Comparison of ENCODE assay signal across 19 mouse cellular contexts in the genomic region with DNA sequence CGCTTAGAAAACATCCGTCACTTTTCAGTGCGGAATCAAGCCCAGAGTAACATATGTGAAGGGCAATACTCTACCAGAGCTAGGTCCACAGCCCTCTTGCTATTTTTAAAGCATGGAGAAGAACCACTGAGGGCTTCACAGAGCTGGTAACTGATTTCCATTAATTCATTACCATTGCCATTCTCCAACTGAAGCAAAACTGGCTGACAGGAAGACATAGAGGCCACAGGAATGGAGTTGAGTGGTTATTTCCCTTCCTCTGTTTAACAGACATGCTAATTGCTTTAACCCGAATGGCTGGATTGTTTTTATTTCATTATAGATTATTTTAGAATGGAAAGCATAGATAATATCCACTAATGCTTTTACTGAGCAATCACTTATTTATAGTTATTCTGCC.
"Had no signal": no experiment of that assay in that cellular context is flagged by ENCODE, and none has a peak within 500 bp of the region (broad histone marks: within the 10 kb centered on the region; RNA-seq: fewer than 3 reads in every experiment).

No protein-coding gene starts in this region.

- H3K9me3 ChIP-seq: heart, embryonic 10.5 days; heart, embryonic 12.5 days; heart, embryonic 13.5 days; heart, embryonic 15.5 days; hindbrain, embryonic 10.5 days; hindbrain, embryonic 13.5 days; hindbrain, embryonic 15.5 days; intestine, embryonic 15.5 days; kidney, embryonic 15.5 days had no signal

- H3K4me3 ChIP-seq: heart, embryonic 10.5 days; heart, embryonic 12.5 days; heart, embryonic 13.5 days; heart, embryonic 15.5 days; hindbrain, embryonic 10.5 days; hindbrain, embryonic 13.5 days; hindbrain, embryonic 15.5 days; intestine, embryonic 15.5 days; kidney, embryonic 15.5 days; layer of hippocampus, adult 2 months; left cerebral cortex, adult 2 months had no signal

- H3K9ac ChIP-seq: heart, embryonic 12.5 days; heart, embryonic 13.5 days; heart, embryonic 15.5 days; hindbrain, embryonic 13.5 days; hindbrain, embryonic 14.5 days; hindbrain, embryonic 15.5 days; intestine, embryonic 15.5 days; kidney, embryonic 15.5 days had no signal

- H3K27ac ChIP-seq: heart, embryonic 10.5 days; heart, embryonic 13.5 days; heart, embryonic 15.5 days; hindbrain, embryonic 10.5 days; hindbrain, embryonic 13.5 days; hindbrain, embryonic 14.5 days; hindbrain, embryonic 15.5 days; hindbrain, postnatal 0 days; intestine, embryonic 15.5 days; kidney, embryonic 15.5 days; kidney, postnatal 0 days; layer of hippocampus, adult 2 months; left cerebral cortex, adult 2 months had no signal

- H3K4me2 ChIP-seq: heart, embryonic 11.5 days; heart, embryonic 12.5 days; heart, embryonic 13.5 days; heart, embryonic 15.5 days; hindbrain, embryonic 13.5 days; hindbrain, embryonic 14.5 days; hindbrain, embryonic 15.5 days; intestine, embryonic 15.5 days; kidney, embryonic 15.5 days had no signal

- H3K36me3 ChIP-seq: heart, embryonic 10.5 days; heart, embryonic 12.5 days; heart, embryonic 13.5 days; heart, embryonic 15.5 days; hindbrain, embryonic 10.5 days; hindbrain, embryonic 13.5 days; hindbrain, embryonic 15.5 days; intestine, embryonic 15.5 days; kidney, embryonic 15.5 days had no signal

- H3K4me1 ChIP-seq: heart, embryonic 10.5 days; heart, embryonic 12.5 days; heart, embryonic 13.5 days; heart, embryonic 15.5 days; hindbrain, embryonic 13.5 days; hindbrain, embryonic 15.5 days; intestine, embryonic 15.5 days; kidney, embryonic 15.5 days had no signal

- ATAC-seq: hindbrain, embryonic 16.5 days; hindbrain, postnatal 0 days; inflammation-experienced regulatory T-cells, adult 6 months; intestine, embryonic 15.5 days; intestine, embryonic 16.5 days; intestine, postnatal 0 days had no signal

- H3K27me3 ChIP-seq: heart, embryonic 12.5 days; heart, embryonic 13.5 days; heart, embryonic 15.5 days; hindbrain, embryonic 13.5 days; hindbrain, embryonic 15.5 days; intestine, embryonic 15.5 days; kidney, embryonic 15.5 days had no signal
